Mouse (Mus musculus) retina, adult 2 months (tissue): Measurements from ENCODE around the gene Tspan13.

ENCODE experiments used
- DNase-seq: peaks from one replicate; pipeline ENCODE4 v3.0.0-alpha.2; 2012; ENCODE audit warnings: low read depth, low spot score

The Tspan13 gene

GRCm38 (mm10) chr12:36032419-36032818 is 9.9 kb downstream of the Tspan13 start:
- no peak for DNase-seq

- DNase-seq: no peak
These were observed 11.5 kb downstream of the Tspan13 start for GRCm38 (mm10) chr12:36030660-36031363.

DNA sequence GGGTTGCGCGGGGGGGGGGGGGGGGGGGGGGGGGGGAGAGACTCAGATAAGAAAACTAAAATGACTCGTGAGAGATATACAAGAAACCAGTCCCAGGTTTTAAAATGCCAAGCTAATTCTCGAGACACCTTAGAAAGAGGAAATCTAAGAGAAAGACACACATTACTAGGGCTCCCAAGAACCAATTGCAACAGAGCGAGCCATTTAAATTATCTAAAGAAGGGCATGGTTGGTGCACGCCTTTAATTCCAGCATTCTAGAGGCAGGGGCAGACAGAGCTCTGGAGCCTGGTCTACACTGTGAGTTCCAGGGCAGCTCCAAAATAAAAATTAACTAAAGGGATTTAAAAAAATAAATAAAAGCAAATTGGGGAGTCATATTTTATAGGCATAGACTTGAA is 12.6 kb downstream of the Tspan13 start:
- no peak for DNase-seq

DNA sequence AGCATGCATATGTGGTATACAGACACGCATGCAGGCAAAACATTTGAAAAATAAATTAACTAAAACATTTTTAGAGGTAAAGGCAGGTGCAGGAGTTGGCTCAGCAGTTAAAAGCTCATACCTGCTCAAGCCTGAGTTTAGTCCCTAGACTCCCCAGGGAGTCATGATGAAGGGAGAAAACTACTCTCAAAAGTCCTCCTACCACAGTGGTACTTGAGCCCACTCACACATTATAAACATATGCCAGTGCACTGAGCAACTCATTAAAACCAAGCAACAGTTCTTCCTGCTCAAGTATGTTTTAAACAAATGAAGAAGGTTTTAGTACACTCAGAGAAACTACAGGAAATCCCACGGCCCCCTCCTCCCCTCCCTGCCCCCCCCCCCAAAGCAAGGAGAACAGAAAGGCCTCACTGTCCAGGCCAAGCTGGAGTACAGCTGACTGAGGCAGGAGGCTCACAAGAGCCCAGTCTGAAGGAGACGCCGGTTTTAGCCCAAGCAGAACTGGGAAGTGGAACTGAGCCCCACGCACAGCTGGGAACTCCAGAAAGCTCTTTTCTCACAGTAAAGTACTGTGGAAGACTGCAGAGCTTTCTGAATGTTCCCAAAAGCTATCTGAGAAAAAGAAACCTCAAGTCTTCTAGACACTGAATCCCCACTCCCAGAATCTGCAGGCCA is 13.2 kb downstream of the Tspan13 start:
- no peak for DNase-seq

DNA sequence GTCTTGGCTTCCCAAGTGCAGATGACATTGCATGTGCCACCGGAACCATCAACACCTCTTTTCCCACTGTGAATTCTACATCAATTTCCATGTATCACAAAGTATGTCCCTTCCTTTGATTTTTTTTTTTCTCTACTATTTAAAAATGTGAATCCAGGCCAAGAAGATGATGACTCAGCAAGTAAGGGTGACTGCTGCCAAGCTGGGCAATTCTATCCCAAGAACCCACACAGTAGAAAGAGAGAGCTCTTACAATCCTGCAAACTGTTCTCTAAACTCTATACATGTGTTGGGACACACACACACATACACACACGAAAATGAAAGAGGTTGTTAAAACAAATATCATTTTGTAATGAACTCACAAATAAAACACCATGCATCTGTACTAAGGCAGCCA is 15.1 kb downstream of the Tspan13 start:
- no peak for DNase-seq

DNA sequence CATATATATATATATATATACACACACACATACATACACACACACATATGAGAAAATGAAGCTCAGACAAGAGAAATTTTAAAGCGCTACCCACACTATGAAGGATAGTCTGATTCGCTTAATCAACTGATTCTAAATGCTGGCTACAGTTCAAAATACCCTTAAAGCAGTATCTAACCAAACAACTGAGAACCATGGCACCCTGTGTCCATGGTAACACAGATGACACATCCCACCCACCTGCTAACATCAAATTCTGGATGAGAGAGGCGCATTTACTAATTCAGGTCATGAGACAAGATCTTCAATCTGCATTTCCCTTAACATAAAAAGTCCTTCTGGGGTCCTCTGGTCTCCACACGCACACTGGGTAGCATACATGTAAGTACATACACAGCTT is 16.2 kb downstream of the Tspan13 start:
- DNase-seq: no peak

- no peak for DNase-seq
These were observed 21.6 kb downstream of the Tspan13 start for GRCm38 (mm10) chr12:36020710-36021109.

GRCm38 (mm10) chr12:36020081-36020480 is 22.2 kb downstream of the Tspan13 start:
- DNase-seq: no peak

- no peak for DNase-seq
These were observed 22.7 kb downstream of the Tspan13 start for GRCm38 (mm10) chr12:36019572-36019971.

DNA sequence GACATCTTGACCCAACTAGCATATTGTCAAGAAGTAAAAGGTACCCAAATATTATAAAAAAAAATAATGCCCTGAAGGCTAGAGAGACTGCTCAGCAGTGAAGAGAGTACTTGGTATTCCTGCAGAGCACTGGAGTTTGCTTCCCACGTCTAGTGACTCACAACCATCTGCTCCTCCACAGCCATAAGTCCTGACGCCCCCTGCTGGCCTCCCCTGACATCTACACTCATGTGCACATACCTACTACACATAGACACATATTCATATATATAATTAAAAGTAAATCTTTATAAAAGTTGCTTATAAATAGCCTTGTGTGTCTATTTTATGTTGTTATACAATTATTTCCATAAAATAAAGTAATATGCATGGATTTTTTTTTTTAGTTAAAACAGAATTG is 24.5 kb downstream of the Tspan13 start:
- DNase-seq: no peak

DNA sequence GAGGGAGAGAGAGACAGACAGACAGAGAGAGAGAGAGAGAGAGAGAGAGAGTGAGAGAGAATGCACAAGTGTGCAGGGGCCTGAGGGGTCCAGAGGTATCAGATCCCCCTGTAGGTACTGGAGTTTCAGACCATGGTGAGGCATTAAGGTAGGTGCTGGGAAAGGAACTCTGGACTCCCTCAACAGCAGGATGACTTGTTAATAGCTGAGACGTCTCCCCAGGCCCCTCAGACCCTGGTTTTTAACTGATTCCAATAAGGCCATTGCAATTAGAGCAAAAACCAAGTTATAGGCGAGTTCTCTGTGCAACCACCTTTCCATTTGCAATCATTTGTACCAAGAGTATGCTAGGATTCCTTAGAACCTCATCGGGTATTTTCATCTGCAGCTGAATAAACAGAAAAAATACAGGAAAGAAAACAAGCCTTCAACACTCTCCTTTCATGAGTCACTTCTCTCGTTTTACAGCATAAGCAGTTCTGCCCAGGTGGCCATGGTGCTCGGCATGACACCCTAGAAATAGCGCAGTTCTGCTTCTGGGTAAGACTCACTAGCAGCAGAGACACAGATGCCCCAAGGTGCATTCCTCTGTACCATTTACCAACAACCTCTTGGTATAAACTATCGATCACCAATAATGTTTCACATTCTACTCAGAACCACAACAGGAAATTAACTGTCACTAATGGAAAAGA is 28.9 kb downstream of the Tspan13 start:
- DNase-seq: no peak

- DNase-seq: no peak
These were observed 33.8 kb downstream of the Tspan13 start for GRCm38 (mm10) chr12:36008364-36009047.

DNA sequence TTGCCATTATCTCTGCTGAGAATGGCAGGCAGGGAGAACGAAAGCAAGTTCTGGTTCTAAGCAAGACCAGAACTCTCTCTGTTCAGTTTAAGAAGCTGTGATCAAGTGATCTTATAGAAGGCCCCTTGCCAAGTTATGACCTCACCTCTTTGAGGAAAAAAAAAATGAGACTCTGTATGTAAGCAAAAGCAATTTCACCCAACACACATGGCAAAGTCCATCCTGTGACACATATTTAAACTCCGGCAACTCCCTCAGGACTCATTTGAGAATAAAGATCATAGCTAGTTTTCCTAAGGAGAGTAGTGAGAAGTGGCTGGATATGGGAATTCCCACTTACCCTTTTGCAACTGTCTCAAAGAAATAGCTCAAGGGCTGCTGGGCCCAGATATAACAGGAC is 34.7 kb downstream of the Tspan13 start:
- DNase-seq: no peak

GRCm38 (mm10) chr12:36004714-36005113 is 37.6 kb downstream of the Tspan13 start:
- no peak for DNase-seq

DNA sequence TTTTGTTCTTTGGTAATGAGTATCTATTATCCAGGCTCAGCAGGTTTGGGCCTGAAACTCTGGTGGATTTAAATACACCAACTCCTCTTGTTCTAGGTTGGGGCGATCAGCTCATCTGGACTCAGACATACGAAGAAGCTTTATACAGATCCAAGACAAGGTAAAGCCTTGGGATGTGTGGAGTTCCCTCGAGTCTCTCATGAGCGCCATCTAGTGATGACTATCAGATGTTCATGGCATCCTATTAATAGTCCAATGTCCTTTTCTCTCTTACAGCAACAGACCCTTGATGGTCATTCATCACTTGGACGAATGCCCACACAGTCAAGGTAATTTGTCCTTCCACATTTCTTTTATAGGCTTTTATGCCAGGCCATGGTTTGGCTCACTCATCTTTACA is 46.5 kb downstream of the Tspan13 start:
- peak; percentile 30 for DNase-seq

GRCm38 (mm10) chr12:35994098-35994497 is 48.2 kb downstream of the Tspan13 start:
- no peak for DNase-seq

GRCm38 (mm10) chr12:35993583-35993982 is 48.7 kb downstream of the Tspan13 start:
- no peak for DNase-seq

GRCm38 (mm10) chr12:35992711-35993110 is 49.6 kb downstream of the Tspan13 start, which contains the start of gene Agr2:
Gene Agr2, plus strand, starts transcription at chr12:35992907.
- no peak for DNase-seq

DNA sequence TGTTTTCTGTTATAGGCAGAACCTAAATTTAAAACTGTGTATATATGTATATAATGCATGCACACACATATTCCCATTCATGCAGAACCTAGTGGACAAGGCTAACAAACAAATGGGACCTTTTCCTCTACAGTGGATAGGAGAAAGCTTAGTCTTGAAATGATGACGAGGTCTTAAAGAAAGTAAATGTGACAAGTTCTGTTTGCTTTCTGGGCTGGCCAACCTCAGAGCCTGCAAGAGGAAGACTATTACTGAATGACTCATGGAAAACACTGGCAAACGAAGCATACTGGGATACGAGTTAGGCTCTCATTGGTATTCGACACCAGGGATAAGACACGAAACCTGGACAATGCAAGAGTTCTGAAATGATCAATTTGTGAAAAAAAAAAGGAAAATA is 57.6 kb downstream of the Tspan13 start:
- DNase-seq: no peak

- DNase-seq: no peak
These were observed 58.8 kb downstream of the Tspan13 start for GRCm38 (mm10) chr12:35983472-35983871.

GRCm38 (mm10) chr12:35981732-35982360 is 60.5 kb downstream of the Tspan13 start:
- no peak for DNase-seq

GRCm38 (mm10) chr12:35979625-35980024 is 62.7 kb downstream of the Tspan13 start:
- no peak for DNase-seq
